Mouse (Mus musculus) MN1 (cell line): ENCODE data around the gene Atg4b.
A peak's percentile ranks its signal among the peaks of the same experiment; 100 is the strongest.

Experiments
- DNase-seq: peaks from one replicate; pipeline ENCODE4 v3.0.0-alpha.2; 2016; ENCODE audit warnings: low spot score

The Atg4b gene

DNA sequence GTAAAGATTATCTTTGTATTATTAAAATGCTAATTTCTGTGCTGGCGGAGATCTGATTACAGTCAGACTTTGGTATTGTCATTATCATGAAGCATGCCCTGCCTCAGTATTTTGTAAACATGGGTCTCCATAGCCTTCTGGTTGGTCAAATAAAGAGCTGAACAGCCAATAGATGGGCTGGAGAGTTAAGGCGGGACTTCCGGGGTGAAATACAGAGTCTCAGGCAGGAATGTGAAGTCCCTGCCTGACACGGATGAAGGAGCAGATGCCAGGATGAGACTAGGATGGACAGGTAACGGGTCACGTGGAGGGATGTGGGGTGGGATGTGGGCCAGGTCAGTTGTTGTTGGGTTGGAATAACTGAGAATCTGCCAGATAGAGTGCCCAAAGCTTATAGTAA, at the start of gene Atg4b:
Gene Atg4b, plus strand, starts transcription at position 211 of the 400 bp plus-strand sequence.
- DNase-seq: no peak

DNA sequence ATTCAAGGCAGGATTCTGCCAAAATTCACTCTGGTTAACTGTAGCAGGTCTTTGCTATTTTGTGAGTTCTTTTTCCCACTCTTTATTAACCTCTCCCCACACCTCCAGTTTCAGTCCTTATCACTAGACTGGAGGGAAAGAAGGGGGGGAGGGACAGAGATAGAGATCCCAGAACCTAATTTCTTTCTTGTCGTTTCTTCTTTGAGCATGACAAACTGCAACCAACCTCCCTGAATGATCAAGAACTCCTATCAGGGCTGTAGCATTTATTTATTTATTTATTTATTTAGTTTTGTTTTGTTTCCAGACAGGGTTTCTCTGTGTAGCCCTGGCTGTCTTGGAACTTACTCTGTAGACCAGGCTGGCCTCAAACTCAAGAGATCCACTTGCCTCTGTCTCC, 49.2 kb upstream of the Atg4b start:
- no peak for DNase-seq

DNA sequence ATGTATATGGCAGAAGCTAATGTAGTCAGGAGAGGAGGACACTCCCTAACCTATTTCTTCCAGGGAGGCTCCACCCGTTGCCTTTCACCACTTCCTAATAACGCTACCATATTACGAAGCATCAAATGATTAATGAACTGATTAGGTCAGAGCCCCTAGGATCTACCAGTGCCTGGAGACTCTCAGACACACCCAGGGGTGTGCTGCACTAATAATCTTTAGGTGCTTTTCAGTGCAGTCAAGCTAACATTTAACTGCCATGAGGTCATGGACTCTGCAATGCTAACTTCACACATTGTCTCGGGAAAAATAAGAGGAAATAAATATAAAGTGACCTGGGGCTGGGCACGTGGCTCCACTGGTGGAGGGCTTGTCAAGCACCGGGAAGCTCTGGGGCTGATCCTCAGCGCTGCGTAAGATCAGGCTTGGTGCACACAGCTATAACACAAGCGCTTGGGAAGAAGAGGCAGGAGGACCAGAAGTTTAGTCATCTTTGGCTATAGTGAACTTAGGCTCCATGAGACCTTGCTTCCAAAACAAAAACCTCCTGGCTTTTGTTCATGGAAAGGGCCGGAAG, 47.7 kb upstream of the Atg4b start:
- DNase-seq: no peak

DNA sequence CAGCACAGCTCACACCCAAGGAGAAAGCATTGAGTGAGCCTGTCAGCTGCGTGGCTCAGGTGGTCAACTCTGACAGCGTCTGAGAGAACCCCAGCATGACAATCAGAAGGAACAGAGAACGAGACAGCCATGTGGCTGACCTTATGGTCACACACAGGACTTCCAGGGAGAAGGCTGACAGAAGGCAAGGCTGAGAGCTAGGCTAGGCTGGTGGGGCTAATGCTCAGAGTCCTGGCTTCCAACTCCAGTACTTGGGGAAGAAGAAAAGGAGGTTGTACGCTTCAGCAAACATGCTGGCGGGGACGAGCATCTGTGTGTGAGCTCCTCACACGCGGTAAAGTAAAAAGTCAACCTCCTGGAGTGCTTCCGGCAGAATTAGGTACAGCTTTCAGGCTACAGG, 47.0 kb upstream of the Atg4b start:
- no peak for DNase-seq

DNA sequence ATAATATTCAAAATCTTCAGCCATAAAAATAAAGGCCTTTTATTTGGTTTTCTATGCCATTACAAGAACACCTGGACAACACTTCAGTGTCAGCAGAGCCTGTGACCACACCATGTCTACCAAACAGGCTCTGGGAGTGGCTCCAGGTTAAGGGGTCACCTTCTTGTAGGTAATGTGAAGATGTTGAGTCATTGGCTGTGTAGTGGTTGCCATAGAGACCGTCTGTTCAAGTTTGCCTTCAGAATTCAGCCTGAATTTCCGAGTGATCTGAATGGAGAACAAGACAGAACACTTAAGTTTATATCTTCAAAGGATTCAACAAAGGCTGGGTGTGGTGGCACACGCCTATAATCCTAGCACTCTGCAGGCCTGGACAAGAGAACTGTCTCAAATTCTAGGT, 45.9 kb upstream of the Atg4b start:
- DNase-seq: no peak

DNA sequence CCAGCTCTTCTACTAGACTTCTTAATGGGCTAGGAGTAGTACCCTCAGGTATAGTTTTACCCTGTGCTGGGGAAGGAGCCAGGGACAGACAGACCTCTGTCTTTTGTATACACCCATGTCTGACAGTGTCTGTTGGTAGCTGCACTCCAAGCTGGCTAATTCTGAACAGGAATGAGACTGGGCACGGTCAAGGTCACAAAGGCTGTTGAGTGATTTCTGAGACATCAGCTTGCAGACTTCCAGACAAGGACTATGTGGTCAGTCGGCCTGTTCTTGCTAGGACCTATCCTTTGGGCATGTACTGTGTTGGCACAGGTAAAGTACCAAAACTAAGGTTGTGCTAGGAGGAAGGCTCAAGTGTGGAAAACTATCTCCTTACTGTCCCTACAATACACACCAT, 35.1 kb upstream of the Atg4b start:
- DNase-seq: no peak

DNA sequence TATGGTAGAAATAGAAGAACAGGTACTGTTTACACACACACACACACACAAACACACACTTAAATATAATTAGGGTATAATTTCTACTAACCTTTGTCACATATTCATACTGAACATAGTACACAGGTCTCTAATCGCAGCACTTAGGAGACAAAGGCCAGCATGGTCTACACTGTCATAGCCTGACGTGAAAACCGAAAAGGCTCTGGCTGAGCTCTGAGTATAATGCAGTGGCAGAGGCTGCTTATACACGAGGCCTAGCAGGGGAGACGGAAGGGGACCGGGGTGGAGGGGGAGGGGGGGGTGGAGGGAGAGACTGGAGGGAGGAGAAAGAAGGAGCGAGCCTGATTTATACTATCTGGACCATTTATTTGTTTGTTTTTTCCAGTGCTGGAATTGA, 29.7 kb upstream of the Atg4b start:
- no peak for DNase-seq

DNA sequence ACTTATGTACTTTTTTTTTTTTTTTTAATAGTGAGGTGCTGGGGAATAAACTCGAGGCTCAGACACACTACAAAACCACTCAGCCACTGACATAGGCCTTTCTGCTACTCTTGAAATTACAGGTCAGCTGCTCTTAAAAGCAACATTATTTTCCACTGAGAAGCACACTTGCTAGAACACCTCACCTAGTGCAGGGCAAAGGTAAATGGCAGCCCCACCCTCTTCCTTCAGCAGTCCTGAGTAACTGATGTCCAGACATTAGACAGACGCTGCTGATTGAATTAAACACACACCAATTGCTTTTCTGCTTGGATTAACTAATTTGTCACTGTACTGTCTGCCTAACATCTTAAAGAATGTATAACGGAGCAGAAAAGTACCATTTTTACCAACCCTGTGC, 26.7 kb upstream of the Atg4b start:
- peak; percentile 65 for DNase-seq

DNA sequence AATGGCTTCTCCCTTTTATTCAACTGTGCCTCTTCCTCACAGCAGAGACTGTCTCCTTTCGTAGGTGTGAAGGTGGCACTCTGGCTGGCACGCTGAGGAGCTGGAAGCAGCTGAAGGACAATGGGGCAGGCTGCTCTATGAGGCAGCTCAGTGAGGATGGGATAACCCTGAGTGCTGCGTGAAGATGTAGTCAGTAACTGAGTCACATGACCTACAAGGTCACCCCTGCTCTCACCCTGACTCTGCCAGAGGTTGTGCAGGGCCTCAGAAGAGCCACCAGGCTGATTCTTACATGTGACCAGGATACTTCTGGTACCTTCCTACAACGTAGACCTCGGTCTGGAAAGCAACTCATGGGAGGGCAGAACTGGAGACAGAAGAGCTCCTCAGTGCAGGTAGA, 25.6 kb upstream of the Atg4b start:
- no peak for DNase-seq

DNA sequence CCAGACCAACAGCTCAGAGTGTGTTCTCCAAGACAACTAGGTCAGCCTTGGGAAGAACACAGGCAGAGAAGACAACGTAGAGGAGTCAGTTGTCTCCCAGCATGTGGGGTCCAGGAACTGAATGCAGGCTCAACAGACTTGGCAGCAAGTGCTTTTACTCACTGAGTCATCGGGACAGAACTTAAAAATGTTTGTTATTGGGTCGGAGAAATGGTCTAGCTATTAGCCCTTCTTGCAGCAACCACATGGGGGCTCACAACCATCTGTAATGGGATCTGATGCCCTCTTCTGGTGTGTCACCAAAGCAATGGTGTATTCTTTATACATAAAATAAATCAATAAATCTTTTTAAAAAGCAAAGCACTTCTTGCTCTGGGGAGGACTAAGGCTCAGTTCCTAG, 25.2 kb upstream of the Atg4b start:
- no peak for DNase-seq

DNA sequence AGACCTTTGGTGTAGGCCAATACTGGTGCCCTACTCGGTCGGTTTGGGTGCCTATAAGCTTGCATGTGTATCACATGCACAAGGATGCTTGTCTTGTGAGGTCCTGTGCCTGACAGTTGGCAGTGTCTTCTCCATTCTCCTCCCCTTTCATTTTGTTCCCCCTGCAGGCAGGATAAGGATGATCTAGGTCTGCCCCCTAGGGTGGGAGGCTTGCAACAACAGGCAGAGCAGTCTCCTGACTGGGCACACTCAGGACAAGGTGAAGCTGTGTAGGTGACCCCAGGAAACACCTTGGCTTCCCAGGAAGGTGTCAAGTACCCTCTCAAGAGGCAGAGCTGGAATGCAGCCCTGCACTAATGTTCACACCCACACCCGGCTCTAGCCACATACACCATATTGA, 24.3 kb upstream of the Atg4b start:
- peak; percentile 48 for DNase-seq

DNA sequence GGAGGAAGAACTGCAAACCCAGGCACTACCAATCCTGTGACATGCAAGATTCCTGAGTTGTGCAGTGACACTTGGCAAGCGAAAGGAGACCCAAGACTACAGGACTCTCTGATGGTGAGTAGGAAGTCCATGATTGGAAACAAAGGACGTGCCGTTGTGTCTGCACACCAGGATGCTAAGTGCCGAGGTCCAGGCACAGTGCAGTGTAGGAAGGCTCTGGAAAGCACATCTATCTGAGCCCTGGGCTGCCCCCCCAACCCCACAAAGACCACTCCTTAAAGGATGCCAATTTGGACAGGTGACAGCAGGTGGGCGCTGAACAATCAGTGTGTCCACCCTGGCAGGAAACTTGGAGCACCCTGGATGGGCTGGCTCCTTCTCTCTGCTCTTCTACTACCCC, 20.2 kb upstream of the Atg4b start:
- DNase-seq: no peak

DNA sequence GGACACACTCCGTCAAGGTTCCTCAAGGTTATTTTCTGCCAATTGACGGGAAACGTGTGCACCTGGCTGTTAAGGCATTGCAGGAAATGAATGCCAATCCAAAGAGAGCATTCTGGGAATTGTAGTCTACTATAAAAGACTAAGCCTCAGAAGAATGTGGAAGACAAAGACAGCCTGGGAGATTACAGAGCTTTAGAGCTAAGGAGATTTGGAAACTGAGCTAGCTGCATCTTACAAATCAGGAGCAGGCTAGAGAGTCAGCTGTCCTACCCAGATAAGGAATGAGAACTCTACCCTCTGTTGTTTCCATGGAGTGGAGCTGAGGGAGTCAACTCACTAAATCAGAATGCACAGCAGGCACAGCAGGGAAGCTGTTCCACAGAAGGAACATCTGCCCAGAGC, 19.4 kb upstream of the Atg4b start:
- DNase-seq: no peak

DNA sequence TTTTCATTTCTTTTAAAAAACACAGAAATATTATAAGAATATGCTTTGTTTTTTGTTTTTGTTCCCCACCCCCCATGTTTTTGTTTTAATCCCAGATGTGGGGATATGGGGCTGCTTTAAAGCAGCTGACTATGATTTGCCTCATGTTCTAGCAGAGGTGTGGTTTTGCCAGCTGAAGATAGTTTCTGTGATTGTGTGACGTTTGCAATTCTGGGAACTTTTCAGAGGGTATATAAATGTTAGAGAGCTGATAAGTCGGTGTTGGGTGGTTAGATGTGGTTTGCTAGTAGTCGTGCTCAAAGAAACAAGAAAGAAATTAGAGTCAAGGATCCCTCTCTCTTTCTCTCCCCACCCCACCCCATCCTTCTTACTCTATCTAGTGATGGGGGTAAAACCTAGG, 15.4 kb upstream of the Atg4b start:
- DNase-seq: no peak

DNA sequence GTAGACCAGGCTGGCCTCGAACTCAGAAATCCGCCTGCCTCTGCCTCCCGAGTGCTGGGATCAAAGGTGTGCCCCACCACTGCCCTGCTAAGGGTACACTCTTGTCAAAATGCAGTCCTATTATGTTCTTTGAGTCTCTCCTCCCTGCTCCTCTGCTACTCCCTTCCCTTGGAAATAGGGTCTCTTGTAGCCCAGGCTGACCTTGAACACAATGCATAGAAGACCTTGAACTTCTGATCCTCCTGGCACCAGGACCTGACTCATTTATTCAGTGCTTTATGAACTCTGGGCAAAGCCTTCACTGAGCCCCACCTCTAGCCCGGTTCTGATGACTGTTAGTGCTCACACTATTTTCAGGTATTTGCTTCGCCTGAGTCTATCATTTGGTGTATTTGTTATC, 13.6 kb upstream of the Atg4b start:
- DNase-seq: no peak

DNA sequence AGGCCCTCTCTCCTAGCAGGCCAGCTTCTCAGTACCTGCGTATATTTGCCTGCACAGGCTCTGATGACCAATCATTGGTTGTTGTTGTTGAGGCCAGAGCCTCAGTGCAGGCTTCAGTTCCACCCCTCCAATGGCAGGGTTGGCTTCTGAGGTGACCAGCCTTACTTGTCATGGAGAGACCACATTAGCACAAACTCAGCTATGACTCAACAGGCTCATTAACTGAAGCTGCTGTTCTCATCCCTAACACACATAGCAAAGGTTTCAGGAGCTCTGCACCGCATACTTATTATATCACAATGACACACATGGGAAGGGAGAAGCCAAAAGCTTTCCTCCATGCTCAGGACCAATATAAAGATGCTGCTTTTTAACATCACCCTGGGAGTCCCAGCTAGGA, 10.6 kb upstream of the Atg4b start:
- no peak for DNase-seq

DNA sequence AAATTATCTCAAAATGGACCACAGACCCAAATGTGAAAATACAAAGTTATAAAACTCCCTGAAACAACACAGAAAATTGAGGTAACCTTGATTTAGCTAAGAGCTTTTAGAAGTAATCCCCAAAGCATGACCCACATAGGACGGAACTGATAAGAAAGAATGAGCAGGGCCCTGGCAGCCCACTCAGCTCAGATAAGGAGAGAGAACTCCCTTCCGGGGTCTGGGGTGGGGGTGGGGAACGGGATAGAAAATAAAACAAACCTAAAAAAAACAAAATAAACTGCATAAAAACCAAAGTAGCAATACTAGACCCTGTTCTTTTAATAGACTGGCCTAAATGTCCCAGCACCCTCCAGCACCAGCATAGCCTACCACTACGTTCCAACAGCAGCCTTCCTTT, 9.3 kb upstream of the Atg4b start:
- no peak for DNase-seq

DNA sequence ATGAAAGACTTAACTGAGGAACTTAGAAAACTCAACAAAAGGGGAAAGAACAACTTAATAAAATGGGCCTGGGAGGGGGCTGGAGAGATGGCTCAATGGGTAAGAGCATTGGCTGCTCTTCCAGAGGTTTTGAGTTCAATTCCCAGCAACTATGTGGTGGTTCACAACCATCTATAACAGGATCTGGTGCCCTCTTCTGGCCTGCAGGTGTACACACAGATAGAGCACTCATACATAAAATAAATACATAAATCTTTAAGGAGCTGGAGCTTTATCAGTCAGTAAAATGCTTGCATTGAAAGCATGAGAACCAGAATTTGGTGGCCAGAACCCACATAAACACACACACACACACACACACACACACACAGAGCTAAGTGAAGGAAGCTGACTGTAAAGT, 8.4 kb upstream of the Atg4b start:
- DNase-seq: no peak

DNA sequence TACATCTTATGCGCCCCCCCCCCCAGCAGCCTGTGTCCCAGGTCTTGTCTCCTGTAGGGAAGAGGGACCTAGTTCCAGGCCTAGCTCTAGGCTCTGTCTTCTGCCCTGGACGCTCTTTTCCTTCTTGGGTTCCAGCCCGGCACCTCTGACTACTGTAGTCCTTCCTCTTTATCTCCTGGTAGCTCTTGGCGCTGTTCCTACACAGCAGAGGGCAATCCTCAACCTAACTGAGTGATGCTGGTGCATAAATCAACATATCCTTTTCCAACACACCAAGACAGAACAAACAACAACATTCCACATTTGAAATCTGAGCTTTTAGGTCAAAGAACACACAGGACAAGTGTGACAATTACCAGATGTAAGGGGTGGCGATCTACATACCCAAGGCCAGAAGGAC, 5.1 kb upstream of the Atg4b start:
- DNase-seq: peak; percentile 13

DNA sequence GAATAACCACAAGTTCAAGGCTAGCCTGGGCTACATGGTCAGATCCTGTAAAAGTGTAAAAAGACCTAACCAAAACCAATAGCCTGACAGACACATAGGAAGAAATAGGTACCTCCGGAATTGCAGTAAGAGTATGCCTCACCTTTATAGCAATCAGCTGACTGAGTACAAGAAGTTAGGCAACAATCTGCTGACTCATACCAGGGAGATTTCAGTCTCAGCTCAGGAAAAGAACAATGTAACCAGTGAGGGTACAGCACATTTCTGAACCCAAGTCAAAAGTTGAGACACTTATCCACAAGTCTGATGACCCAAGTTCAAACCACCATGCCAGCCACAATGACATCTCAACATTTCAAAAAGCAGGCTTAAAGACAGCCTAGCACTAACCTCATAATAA, 2.8 kb upstream of the Atg4b start:
- no peak for DNase-seq

DNA sequence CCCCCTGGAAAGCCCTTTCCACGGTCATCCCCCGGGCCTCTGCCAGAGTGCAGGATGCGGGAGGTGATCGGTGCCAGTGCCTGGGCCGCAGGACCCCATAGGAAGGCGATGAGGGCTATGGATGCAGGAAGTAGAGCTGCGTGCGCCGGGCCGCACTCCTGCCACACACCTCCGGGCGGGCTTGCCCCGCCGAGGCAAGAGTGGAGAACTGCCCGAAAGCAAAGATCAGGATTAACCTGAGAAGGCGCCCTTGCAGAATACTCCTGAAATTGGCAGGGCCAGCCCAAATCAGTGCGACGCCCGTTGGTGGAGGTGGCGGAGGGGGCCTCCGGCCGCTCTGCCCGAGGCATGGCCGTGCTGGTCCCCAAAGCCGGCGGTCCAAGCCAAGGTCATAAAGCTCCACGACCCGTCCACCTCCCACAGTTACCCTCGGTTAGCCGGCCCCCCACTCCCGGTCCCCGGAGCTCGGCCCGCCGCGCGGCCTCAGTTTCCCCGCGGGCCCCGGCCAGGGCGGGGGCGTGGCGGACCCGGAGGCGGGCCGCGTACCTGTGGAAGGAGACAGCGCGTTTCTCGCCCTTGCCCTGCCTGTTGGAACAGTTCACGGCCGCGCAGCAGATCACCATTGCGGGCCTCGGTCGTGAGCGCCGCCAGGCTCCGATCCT, 2.7 kb downstream of the Atg4b start:
- peak; percentile 60 for DNase-seq

DNA sequence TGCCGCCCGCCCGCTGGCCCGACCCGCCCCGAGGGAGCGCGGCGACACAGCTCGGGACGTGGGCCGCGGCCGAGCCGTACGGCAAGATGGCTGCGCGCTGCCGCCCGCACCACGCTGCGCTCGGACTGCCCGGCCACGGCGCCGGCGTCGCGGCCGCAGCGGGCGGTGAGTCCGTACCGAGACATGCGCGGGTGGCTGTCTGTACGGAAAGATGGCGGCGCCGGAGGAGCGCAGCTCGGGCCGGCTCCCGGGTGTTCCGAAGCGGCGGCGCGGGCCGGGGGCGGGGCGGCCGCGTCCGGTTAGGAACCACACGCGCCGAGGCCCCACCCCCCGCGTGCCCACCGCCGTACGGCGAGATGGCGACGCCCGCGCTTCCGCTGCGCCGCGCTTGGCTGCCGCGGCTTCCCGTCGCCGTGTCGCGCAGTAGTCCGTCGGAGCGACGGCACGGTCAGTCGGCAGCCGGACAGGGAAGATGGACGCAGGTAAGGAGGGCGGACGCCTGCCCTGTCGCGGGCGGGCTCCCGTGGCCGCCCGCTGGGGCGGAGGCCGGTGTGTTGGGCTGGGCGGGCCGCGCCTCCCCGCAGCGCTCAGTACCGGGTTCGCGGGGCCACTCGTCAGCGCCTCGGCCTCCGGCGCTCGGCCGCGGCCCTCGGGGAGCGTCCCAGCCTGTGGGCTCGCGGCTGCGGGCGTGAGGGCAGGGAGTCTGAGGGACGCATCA, 3.4 kb downstream of the Atg4b start, which contains the start of gene Thap4:
Gene Thap4, minus strand, starts transcription at position 292 of the 718 bp plus-strand sequence.
- peak; percentile 90 for DNase-seq

DNA sequence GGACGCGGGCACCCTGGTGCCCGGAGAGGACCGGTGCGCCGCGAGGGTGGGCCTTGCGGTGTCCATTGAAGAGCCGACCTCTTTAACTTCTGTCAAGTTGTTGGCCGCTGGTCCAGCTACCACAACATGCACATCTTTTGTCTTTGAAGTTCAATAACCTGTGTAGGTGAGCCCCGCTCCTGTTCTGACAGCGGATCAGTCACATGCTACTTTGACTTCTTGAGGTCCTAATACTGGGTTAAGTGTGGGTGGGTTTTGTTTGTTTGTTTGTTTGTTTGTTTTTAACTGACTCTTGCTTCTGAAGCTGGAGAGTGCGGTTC, 4.0 kb downstream of the Atg4b start:
- peak; percentile 75 for DNase-seq

DNA sequence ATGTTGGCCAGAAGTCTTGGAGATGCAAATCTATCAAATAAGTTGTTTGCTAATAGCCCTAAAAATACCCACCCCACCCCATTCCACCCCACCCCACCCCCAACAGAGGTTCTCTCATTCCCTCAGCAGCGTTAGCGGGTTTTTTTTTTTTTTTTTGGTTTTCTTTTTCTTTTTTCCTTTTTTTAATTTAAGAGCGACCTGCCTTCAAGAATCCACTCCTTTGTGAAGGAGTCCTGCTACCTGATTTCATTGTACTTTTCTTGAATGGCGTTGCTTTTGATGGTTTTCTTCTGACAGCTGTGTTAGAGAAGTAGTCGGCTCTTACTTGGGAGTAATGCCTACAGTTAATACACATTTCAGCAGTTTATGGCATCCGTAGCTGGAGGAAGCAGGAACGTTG, 4.3 kb downstream of the Atg4b start:
- DNase-seq: peak; percentile 10
